Mouse (Mus musculus) right cerebral cortex, postnatal 10 days (tissue): ENCODE measurements at regions not wholly inside any gene's neighbourhood (a gene's known extent, or its start where the extent isn't known, plus 50 kb on each side); places are given as distances from the start of the nearest gene placed in this dataset.

Source experiments
- DNase-seq, 2 experiments: peaks; one replicate each; pipeline ENCODE4 v3.0.0; 2021; ENCODE audit warnings: low spot score in 2 of 2

DNA sequence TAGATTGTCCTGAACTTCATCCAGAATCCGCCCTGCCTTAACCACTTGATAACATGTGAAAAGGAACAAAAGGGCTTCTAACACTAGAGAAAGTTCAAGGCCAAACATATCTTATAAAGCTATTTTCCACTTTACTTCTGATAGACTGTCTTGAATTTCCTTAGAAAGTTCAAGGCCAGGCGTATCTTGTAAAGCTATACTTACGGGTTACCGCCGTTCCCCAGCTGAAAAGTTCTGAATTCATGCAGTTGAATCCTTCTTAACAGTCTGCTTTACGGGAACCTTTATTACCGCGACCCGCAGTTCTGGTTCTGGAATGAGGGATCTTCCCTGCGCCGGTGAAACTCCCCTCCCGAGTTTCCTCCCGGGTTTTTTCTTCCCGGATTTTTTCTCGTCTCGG, 492.0 kb downstream of the Gm21739 start:
- DNase-seq: peak; percentile 11 to 17
